Mouse (Mus musculus) frontal cortex, postnatal 14 days (tissue): ENCODE results near the gene Rnf11.
A peak's percentile ranks its signal among the peaks of the same experiment; 100 is the strongest.

Experiments used
- DNase-seq, 2 experiments: peaks; one replicate each; pipeline ENCODE4 v3.0.0; 2022; ENCODE audit warnings: low spot score in 2 of 2

The Rnf11 gene

DNA sequence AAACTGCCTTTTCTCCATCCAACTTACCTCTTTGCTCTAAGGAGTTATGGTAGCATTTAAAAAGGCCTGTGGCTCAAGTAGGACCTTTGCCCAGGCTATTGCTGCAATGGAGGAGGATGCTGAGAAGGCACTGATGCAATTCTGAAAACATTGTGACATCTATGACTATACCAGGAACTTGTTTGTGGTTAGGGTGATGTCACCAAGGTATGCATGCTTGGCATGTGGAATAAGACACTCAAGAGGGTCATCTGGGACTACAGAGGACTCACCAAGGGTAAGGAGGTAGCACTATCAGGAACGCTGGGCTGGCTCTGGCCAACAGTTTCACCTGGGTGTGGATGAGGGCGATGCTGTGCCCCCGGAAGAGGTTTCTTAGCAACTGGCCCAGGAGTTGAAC, at the start of gene Rnf11:
Gene Rnf11, minus strand, starts transcription at position 108 of the 400 bp plus-strand sequence.
- no peak for DNase-seq

GRCm38 (mm10) chr4:109531111-109531510, 46.6 kb upstream of the Rnf11 start, which contains the start of gene 4930522H14Rik:
Gene 4930522H14Rik (minus strand): TSS chr4:109531297.
- DNase-seq: no peak

DNA sequence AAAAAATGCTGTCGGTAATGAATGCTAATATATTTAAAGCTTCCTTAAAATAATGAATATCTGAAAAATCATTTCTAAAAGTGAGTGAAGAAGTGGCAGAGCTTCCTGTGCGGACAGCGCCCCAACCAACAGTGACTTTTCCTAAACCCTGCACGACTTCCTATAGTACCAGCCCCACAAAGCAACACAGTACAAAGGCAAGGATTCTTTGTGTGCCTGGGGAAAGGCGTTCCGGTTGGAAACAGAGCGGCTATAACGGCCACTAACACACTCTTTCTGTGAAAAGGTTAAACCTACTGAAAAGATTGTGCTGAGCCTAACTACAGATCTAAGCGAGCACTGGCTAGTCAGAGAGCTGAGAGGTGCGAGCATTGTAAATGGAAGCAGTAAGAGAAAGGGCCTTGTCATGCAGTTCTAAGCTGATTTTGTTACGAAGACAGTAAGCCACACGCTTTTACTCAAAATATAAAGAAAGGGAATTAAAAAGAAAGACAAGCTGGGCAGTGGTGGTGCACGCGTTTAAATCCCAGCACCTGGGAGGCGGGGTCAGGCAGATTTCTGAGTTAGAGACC, 45.8 kb upstream of the Rnf11 start:
- DNase-seq: no peak

DNA sequence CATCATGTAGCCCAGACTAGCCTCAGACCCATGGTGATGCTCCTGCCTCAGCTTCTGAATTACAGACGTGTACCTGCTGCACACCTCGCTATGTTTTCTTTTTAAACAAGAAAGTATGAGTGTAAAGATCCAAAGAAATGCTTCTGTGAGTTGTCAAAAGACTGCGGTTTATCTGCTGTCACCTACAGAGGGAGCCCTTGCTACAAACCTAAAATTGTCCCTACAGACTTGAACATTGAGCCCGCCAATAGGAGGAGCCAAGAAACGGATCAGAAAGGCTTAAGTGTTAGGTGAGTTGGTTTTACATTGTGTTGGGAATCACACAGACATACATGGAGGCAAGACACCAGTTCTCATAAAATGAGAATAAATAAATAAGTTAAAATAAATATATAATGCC, 20.4 kb upstream of the Rnf11 start:
- DNase-seq: peak in 1 of 2 experiments; percentile 42

DNA sequence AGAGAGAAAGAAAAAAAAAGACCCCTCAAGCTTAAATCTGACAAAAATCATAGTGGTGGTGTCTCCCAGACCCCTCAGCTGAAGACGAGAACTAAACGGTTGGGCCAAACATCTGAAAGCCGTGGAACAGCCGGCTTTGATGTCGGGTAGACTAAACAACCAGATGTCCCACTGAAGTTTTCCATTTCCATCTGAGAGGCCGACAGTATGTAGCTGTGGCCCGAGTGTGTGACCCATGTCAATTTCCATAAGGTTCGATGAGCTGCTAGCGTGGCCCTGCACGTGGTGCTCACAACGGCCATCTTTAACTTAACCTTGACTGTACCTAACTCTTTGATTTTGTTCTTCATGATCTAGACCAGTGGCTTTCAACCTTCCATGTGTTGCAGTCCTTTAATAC, 13.9 kb upstream of the Rnf11 start:
- no peak for DNase-seq

GRCm38 (mm10) chr4:109493581-109493980, 9.1 kb upstream of the Rnf11 start:
- DNase-seq: no peak

- DNase-seq: no peak
Measured at GRCm38 (mm10) chr4:109488812-109489211, 4.3 kb upstream of the Rnf11 start.

GRCm38 (mm10) chr4:109482701-109483100, 1.8 kb downstream of the Rnf11 start:
- DNase-seq: no peak

- DNase-seq: no peak
Measured at GRCm38 (mm10) chr4:109481424-109481823, 3.1 kb downstream of the Rnf11 start.

DNA sequence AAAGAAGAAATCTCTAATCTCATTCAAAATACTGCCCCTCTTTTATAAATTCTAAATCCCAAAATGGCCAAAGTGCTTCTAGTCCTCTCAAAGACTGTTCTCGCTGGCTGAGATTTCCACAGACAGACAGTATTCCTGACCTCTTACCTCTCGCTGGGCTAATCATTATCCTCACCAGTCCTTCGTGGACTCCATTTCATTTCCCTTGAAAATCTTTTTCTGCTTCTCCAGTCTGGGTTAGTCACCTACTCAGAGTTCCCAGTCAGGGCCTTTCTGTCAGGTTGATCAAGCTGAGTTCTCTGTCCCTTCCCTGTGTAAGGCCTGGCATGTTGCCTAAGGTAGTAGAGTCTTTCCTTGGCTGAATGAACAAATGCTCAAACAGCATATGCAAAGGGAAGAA, 7.1 kb downstream of the Rnf11 start:
- DNase-seq: no peak

DNA sequence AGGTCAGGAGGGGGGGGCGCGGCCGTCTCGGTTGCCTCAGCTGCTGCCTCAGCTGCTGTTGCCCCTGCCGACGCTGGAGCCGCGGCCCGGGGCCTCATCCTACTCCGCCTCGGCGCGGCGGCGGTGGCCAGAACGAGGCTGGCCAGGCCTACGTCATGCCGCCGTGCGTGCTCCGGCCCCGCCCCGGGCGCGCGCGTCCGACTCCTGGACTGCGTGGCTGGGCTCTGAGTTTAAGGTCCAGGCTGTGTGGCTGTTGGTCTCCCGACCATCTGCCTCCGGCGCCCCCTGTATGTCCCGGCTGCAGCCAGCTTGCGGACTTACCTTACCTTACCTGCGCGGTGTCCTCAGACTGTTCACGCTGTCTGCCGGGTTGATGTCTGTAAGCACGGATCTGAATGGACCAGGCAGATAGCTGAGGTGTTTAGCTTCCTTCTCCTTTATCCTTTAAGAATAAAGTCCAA, 7.9 kb downstream of the Rnf11 start:
- DNase-seq: peak; percentile 81 to 83

DNA sequence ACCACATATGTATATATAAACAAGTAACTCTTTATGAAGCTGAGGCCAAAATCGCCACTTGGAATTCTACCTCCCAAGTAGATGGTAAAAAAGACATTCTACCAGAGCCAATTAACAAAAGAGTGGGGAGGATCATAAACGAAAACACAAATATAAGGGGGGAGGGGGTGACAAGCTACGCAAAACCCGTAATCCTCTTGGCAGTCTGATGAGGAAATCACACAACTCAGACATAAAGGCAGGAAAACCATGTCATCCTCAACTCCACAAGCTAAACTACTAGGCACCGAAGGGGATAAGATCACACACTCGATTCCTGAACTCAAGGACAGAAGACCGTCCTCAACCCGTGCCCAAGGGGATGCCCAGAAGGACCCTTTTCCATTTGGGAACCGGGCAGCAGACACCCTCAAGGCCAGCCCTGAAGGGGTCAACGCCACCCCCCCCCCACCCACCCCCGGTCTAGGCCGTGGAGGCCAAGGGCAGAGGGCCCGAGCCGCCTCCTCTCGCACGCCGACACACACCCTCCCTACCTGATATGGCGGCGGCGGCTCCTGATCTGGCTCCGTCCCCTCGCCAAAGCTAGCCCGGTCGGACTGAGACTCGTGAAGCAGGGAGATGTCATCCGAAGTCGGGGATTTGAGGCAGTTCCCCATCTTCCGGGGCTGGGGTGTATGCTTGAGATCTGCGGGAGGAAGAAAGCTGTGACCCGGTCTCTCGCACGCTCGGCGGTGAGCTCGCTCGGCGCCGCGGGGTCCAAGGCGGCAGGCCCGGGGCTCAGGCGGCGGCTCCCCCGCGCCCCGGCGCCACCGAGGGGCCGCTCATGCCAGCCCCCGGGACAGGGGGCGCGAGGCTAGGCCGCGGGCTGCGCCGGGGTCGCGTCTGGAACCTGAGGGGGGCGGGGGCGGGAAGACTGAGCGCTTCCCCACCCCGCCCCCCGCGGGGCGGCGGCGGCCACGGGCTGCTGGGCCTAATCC, 8.7 kb downstream of the Rnf11 start:
- peak; percentile 23 to 34 for DNase-seq

DNA sequence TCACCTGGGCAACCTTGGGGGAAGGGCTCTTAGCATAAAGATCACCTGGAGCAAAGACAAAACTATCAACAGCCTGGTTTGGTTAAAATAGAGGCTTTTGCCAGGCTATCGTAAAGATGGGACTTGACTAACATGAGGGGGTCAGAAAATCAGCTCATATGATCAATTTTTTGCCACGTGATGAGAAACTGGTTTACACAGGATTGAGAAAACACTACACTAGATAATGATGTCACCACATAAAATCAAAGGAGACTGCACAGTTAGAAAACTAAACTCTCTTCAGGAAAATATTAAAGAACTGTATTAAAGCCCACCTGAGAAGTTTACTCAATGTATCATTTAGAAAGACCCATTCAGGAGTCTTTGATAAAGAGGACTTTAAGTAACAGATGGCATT, 9.4 kb downstream of the Rnf11 start:
- no peak for DNase-seq

GRCm38 (mm10) chr4:109472566-109472965, 12.0 kb downstream of the Rnf11 start:
- DNase-seq: no peak

- no peak for DNase-seq
Measured at GRCm38 (mm10) chr4:109471606-109472005, 12.9 kb downstream of the Rnf11 start.

- no peak for DNase-seq
Measured at GRCm38 (mm10) chr4:109467687-109468086, 16.8 kb downstream of the Rnf11 start.

GRCm38 (mm10) chr4:109463892-109464291, 20.6 kb downstream of the Rnf11 start:
- DNase-seq: no peak

- DNase-seq: no peak
Measured at GRCm38 (mm10) chr4:109460421-109461179, 23.9 kb downstream of the Rnf11 start.

GRCm38 (mm10) chr4:109456821-109457220, 27.7 kb downstream of the Rnf11 start:
- DNase-seq: no peak

DNA sequence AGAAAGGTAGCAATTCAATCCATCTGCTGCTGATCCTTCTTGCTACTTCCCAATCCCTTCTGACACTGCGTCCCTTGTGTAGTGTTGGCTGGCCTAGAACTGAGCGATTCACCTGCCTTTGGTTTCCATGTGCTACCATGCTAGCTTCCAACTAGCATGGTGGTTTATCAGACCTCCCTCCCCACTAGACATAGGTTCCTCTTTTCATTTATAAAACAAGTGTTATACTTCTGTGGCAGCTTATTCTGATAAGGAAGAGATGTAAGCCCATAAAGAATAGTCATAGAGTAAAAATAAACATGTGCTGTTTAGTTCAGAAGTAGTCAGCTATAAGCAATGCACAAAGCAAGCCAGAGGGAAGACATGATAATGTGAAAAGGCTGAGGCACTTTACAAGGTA, 36.0 kb downstream of the Rnf11 start:
- DNase-seq: no peak

DNA sequence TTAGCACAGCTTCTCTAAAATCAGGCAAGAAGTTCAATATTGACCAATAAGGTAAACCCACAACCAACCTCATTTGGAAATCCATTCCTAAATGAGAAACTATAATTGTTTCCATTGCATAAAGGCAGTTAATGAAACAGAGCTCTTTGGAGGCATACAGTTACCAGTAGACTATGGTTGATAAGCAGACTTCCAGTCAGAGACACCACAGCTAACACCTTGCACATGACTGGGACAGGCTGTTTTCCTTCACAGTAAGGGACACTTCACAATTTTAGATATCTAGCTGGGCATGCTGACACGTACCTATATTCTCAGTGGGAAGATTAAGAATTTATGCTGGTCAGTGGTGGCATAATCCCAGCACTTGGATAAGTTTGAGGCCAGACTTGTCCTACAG, 38.6 kb downstream of the Rnf11 start:
- DNase-seq: no peak

DNA sequence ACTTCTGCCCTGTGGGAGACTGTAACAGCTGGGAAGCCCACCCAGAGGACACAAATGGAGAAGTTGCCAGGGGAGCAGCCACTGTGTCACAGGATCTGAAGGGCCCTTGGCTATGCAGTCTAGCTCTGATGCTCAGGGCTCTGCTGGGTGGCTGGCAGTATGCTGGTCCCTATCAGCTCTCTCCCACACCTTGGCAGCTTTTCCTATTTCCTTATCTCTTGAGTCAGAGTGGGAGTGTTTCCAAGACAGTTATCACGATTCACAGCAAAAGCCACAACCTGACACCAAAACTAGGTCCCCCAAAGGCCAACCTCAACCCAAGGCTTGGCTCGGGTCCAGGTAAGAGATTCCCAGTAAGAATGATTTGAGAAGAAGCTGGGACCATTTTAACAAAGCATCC, 39.1 kb downstream of the Rnf11 start:
- no peak for DNase-seq
